Mouse (Mus musculus) forebrain, embryonic 12.5 days (tissue): ENCODE measurements around the gene Nppc. TPM values are rescaled to one million over a fixed set of nuclear protein-coding genes. Genes with fewer than 3 reads are reported as not detected.

Source experiments
- ATAC-seq: fragments of 200-750 bp; cut with Nextera tagmentation; 2 replicates; pipeline ENCODE4 v1.8.0; 2017; ENCODE audit warnings: moderate TSS enrichment; ENCODE audit not compliant: low FRiP score
- H3K27ac ChIP-seq: fragments of 300-500 bp; sonication (generic); 2 replicates; pipeline ENCODE4 v1.5.1; 2016; ENCODE audit warnings: mild to moderate bottlenecking
- H3K27me3 ChIP-seq: fragments of 300-500 bp; sonication (generic); 2 replicates; pipeline ENCODE4 v1.6.1; 2016; ENCODE audit warnings: mild to moderate bottlenecking
- H3K36me3 ChIP-seq: fragments of 300-500 bp; sonication (generic); replicated peaks from 2 replicates; pipeline ENCODE4 v1.6.1; 2016; ENCODE audit warnings: mild to moderate bottlenecking
- H3K4me1 ChIP-seq: fragments of 300-500 bp; sonication (generic); 2 replicates; pipeline ENCODE4 v1.6.1; 2016
- H3K4me2 ChIP-seq: fragments of 300-500 bp; sonication (generic); 2 replicates; pipeline ENCODE4 v1.6.1; 2016; ENCODE audit warnings: mild to moderate bottlenecking, moderate library complexity
- H3K4me3 ChIP-seq: fragments of 300-500 bp; sonication (generic); replicated peaks from 2 replicates; pipeline ENCODE4 v1.5.1; 2016; ENCODE audit warnings: mild to moderate bottlenecking
- H3K9ac ChIP-seq: fragments of 300-500 bp; sonication (generic); 2 replicates; pipeline ENCODE4 v1.6.1; 2016; ENCODE audit warnings: mild to moderate bottlenecking
- H3K9me3 ChIP-seq: fragments of 300-500 bp; sonication (generic); 2 replicates; pipeline ENCODE4 v1.6.1; 2016
- WGBS: fragments of 180-500 bp; shearing (Covaris S2); methylation state at CpG from one replicate; pipeline ENCODE4 v1.1.7; 2016; 5-methylcytosine and 5-hydroxymethylcytosine counted together
- polyA plus RNA-seq: library from polyadenylated mRNA; unstranded; fragments of >200 nt; fragmentation: Nextera tagmentation; extraction: Ambion mirVana; gene quantifications from 2 replicates; pipeline ENCODE4 v1.2.1, GENCODE M21; 2016

Gene Nppc
- polyA plus RNA-seq, 1 experiment from 2014 or later = 1.6 TPM

DNA sequence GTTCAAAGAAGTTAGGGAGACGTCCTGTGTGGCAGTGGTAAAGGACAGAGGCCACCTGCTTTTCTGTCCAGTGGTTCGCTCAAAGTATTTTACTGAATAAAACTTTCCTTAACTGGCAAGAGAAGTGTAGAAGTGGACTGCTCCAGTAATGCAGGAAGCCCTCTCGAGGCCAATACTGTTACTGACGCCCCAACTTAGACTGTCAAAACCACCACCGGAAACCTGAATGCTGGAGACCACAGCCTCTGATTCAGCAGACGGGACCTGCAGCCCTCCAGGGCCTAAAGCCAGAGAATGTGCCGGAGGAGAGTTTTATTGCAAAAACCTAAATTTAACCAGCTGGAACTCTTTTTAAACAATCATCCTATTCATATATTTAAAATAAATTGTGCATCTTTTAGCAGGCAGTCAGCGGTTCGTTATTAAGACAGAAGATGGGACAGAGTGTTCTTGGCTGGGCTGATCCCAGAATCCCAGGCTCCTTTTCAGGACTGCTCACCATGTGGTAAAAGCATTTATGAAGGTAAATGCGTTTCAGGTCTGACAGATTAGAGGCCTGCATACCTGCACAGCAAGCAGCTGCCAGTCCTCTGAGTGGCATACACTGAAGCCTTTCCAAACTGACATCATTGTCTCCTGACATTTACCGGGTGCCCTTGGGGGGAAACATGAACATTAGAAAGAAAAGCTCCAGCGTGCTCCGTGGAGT is 27.1 kb downstream of the Nppc start:
- no peaks in the 10 kb centered on the region for H3K4me1 ChIP-seq
- no peak for ATAC-seq
- no peak overlapping the region for H3K4me3 ChIP-seq
- no peak overlapping the region for H3K27ac ChIP-seq
- H3K4me2 ChIP-seq = no peak overlapping the region
- H3K27me3 ChIP-seq = no peaks in the 10 kb centered on the region
- no peaks in the 10 kb centered on the region for H3K36me3 ChIP-seq
- no peak overlapping the region for H3K9ac ChIP-seq
- no peaks in the 10 kb centered on the region for H3K9me3 ChIP-seq
- WGBS = 66% methylated on average over 13 of the region's 13 CpGs

DNA sequence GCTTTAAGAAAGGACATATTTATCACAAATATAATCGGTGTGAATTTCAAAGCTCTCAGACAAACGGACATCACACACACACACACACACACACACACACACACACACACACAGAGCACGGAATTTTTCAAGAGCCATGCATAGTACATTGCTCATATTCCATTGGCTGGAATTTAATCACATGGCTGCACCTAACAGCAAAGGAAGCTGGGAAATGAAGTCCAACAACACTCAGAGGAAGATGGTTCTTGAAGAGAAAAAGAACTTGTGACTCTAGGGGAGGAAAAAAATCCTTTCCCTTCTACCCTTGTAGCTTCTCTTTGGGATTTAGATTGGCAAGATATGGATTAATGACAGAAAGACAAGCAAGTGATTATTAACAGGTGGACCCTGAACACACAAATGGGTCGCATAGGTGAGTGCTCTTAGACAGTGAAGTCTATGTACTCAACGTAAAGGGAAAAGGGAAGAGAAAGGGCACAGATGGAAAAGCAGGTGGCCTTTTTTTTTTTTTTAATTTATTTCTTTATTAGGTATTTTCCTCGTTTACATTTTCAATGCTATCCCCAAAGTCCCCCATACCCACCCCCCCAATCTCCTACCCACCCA is 35.5 kb downstream of the Nppc start:
- Histone ChIP-seq H3K4me3 (no peak overlapping the region), H3K27ac (no peak overlapping the region), H3K4me1 (peaks cover 7% of the 10 kb centered on the region), H3K4me2 (peak overlapping the region; percentile 33), H3K9me3 (no peaks in the 10 kb centered on the region), H3K27me3 (no peaks in the 10 kb centered on the region), H3K9ac (no peak overlapping the region), H3K36me3 (no peaks in the 10 kb centered on the region)
- WGBS = 51% methylated on average over 6 of the region's 6 CpGs
- peak; percentile 85 for ATAC-seq

DNA sequence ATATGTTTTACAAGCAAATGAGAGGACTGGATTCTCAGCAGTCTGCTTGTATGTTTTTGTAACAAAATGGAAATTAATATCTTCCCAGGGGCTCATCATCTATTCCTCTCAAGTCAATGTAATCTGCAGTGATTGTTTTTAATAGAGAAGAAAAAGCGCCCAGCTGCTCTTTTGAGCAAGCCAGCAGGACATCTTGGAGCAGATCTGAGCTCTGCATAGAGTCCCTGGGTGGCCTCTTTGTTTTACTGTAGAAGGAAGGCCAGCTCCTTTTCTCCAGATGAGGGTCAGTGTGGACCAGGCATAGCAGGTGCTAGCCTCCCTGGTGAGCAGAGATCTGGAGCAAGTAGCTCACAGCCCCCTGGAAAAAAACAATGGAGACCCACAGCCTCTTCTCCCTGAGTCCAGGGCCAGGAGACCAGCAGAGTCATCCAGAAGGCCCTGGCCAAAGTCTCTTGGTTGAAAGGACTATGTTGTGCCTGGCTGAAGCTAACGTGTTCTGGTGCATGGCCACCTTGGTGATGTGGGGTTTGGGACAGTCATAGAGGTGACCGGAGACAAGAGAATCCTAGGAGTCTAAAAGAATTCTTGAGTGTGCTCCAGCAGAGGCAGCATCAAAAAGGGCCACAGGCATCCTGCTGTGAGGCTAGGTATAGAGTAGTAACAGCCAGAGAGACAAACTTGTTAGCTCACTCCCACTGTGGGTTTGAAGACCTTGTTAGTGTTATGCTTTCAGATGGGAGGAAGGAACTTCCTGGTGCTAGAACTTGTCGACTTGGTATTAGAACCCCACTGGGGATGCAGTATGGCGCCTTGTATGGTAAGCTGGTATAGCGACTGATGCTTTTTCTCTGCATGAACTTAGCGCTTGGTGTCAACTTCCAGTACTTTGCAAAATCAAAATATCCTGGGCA is 36.3 kb downstream of the Nppc start:
- peak overlapping the region; percentile 14; the same call in 1 of the 2 replicates for H3K27ac ChIP-seq
- no peak for ATAC-seq
- WGBS = 44% methylated on average over 7 of the region's 7 CpGs

DNA sequence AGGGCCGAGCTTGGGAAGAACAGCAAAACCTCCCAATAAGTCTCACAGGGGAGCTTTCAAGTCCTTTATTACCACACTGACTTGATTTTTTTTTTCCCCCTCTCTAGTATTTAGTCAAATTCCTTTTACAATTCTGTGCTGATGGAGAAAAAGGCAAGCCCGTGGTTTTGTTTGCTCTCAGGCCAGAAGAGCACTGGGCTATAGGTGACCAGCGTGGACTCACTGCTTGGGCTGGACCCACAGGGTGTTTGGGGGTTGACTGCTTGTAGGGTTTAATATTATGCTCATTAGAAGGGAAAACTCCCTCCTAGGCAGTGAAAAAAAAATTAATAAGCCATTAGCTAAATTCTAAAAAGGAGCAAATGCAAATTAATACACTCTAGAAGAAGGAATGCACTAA is 36.9 kb downstream of the Nppc start:
- no peak overlapping the region for H3K27ac ChIP-seq
- WGBS = 54% methylated on average over 3 of the region's 3 CpGs
- no peaks in the 10 kb centered on the region for H3K27me3 ChIP-seq
- H3K36me3 ChIP-seq = no peaks in the 10 kb centered on the region
- no peak for ATAC-seq
- H3K4me3 ChIP-seq = no peak overlapping the region
- H3K4me1 ChIP-seq = peaks cover 7% of the 10 kb centered on the region
- H3K9me3 ChIP-seq = no peaks in the 10 kb centered on the region
- H3K4me2 ChIP-seq = no peak overlapping the region
- H3K9ac ChIP-seq = no peak overlapping the region

More for the DNA sequence above, 36.3 kb downstream of the Nppc start:
- peak overlapping the region; percentile 33 for H3K4me2 ChIP-seq
- H3K4me3 ChIP-seq = no peak overlapping the region
- H3K36me3 ChIP-seq = no peaks in the 10 kb centered on the region
- no peaks in the 10 kb centered on the region for H3K27me3 ChIP-seq
- peaks cover 7% of the 10 kb centered on the region for H3K4me1 ChIP-seq
- no peak overlapping the region for H3K9ac ChIP-seq
- no peaks in the 10 kb centered on the region for H3K9me3 ChIP-seq

DNA sequence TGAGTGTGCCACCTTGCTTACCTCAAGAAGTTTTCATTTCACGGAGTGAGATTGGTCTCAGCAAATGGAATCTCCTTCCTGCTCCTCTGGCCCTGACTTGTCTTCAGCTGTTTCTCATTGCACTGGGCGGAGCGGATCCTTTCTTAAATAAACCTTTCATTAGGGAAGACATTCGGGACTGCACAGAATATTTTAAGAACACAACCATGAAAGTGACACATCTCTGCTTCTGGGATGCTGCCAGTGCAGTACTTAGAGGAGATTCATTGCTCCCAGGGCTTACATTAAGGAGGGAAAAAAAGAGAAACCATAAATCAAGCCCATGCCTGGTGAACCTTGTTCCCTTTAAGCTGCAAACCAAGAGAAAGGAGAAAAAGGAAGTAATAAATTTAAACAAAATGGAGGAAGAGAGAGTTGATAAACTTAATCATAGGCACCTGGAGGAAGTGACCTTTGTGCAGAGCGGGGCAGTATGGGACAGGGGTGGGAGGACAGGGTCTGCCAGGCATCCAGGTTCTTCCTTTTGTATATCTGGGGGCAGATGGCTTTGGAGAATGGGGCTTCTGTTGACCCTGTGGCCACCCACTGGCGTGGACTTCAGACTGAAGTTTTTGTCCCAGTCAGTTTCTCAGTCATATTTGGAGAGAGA is 37.5 kb downstream of the Nppc start:
- H3K9me3 ChIP-seq = no peaks in the 10 kb centered on the region
- H3K4me2 ChIP-seq = no peak overlapping the region
- peaks cover 7% of the 10 kb centered on the region for H3K4me1 ChIP-seq
- no peak for ATAC-seq
- no peaks in the 10 kb centered on the region for H3K27me3 ChIP-seq
- H3K36me3 ChIP-seq = no peaks in the 10 kb centered on the region
- no peak overlapping the region for H3K9ac ChIP-seq
- H3K27ac ChIP-seq = no peak overlapping the region
- 76% methylated on average over 6 of the region's 6 CpGs for WGBS
- no peak overlapping the region for H3K4me3 ChIP-seq

DNA sequence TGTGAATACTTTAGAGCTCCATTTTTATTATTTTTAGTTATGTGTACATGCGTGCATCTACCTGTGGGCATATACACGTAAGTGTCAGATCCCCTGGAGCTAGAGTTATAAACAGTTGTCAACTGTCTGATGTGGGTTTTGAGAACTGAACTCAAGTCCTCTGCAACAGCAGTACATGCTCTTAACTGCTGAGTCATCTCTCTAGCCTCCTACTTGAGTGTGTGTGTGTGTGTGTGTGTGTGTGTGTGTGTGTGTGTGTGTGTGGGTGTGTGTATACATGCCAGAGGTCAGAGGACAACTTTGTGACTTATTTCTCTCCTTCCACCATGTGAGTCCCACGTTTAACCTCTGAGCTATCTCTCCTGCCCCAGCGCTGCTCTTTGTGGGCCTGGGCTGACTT is 39.8 kb downstream of the Nppc start:
- H3K4me1 ChIP-seq = peaks cover 7% of the 10 kb centered on the region
- H3K4me3 ChIP-seq = no peak overlapping the region
- no peak overlapping the region for H3K4me2 ChIP-seq
- H3K9ac ChIP-seq = no peak overlapping the region
- no peak for ATAC-seq
- no peaks in the 10 kb centered on the region for H3K9me3 ChIP-seq
- no peaks in the 10 kb centered on the region for H3K27me3 ChIP-seq
- no peaks in the 10 kb centered on the region for H3K36me3 ChIP-seq
- 86% methylated on average over 4 of the region's 4 CpGs for WGBS
- H3K27ac ChIP-seq = no peak overlapping the region

DNA sequence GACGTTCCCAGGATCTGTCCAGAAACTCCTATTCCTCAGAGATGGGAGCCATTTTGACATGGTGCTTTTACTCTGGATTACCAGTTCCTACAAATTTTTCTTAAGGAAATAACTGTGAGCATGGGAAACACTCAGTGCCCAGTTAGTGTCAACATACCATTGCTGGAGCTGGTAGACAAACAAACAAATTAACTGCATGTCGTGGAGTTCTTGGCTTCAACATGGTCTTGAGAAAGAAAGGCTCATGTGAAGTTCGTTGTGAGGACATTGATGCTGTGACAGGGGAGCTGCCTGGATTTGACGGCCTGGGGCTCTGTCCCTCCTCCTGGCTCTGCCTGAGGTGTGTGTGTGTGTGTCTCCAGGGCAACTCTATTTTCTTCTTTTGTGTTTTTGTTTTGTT is 40.4 kb downstream of the Nppc start:
- H3K9me3 ChIP-seq = no peaks in the 10 kb centered on the region
- no peak overlapping the region for H3K9ac ChIP-seq
- ATAC-seq = no peak
- 59% methylated on average over 4 of the region's 4 CpGs for WGBS
- no peak overlapping the region for H3K4me3 ChIP-seq
- no peak overlapping the region for H3K4me2 ChIP-seq
- peaks cover 7% of the 10 kb centered on the region for H3K4me1 ChIP-seq
- no peaks in the 10 kb centered on the region for H3K36me3 ChIP-seq
- no peak overlapping the region for H3K27ac ChIP-seq
- H3K27me3 ChIP-seq = no peaks in the 10 kb centered on the region

DNA sequence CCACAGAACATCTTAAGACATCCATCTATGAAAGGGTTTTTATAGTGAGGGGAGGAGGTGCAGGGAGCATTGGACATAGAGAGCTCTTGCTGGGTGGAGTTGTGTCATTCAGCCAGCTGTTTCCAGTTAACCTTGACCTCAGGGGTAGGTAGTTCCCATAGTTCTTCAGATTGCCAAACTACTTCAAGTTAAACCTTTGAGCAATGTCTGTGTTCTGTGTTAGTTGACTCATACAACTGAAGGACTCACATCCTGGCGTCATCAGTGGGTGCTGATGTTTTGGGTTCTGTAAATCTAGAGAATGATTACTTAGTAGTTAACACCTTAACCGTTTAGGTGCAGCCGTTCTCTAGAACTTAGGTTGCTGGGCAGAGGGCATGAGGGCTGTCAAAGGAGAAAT is 42.1 kb downstream of the Nppc start:
- H3K27me3 ChIP-seq = no peaks in the 10 kb centered on the region
- H3K27ac ChIP-seq = no peak overlapping the region
- H3K4me3 ChIP-seq = no peak overlapping the region
- no peak overlapping the region for H3K9ac ChIP-seq
- no peak for ATAC-seq
- H3K4me1 ChIP-seq = no peaks in the 10 kb centered on the region
- H3K36me3 ChIP-seq = no peaks in the 10 kb centered on the region
- no peak overlapping the region for H3K4me2 ChIP-seq
- 83% methylated on average over 3 of the region's 3 CpGs for WGBS
- no peaks in the 10 kb centered on the region for H3K9me3 ChIP-seq

DNA sequence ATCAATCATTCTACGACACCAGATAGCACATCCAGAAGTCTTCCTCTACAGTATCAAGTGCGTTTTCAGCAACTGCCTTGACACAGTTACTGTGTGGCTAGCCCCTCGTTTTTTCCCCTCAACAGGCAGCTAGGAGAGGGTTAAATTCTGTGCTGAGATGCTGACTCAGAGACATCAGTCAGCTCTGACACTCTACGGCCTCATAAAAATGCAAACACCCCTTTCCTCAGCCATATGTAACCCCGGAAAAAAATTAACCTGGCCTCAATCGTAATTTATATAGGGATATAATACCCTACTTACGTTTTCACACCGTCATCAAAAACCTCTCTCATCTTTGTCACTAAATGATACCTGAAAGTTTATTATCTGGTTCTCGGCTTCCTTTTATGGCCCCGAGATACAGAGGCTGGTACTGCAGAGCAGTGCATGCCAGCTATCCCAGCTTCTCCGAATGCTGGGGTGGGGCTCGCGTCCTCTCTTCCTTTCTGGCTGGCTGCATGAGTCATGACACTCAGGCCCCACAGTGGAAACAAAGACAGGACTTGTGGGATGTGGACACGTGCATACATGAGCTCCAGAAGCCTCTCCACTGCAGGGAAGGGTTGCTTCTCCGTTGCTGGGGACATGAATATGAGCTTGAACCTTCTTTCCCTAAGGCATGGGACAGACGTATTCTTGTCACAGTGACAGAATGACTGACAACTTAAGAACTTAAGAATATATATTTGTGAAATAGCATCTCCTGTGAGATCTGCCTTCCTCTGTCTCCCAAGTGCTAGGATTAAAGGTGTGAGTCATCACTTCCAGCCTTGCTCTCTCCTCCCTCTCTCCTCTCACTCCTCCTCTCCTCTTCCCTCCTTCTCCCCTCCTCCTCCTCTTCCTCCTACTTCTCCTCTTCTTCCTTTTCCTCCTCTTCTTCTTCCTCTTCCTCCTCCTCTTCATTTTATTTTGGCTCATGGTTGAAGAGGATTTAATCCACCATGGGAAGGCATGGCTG is 47.1 kb downstream of the Nppc start:
- Histone ChIP-seq H3K27ac (no peak overlapping the region), H3K9ac (no peak overlapping the region), H3K27me3 (no peaks in the 10 kb centered on the region), H3K36me3 (no peaks in the 10 kb centered on the region), H3K4me3 (no peak overlapping the region), H3K4me2 (no peak overlapping the region), H3K4me1 (no peaks in the 10 kb centered on the region), H3K9me3 (no peaks in the 10 kb centered on the region)
- WGBS = 81% methylated on average over 16 of the region's 16 CpGs
- ATAC-seq = no peak

DNA sequence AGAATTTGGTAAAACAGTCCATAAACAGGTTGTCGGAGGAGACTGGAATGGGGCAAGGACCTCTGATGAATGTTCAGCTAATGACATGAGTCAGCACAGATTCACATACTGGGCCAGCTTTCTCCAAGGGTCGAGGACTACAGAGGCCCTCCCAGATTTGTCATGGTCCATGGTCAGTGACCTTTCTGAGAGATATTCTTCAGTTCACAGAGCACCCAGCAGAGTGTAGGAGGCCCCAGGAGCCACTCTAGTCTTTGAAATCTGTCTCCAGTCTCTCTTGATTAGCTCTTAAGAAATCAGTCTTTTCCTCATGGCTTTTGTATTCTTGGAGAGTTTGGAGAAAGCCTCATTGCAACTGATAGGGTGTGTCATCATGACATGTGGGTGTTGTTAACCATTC is 48.1 kb downstream of the Nppc start:
- Histone ChIP-seq H3K27ac (0 out of 2 replicates have a peak overlapping the region, but pooled peaks have one; percentile 5), H3K4me2 (no peak overlapping the region), H3K9ac (no peak overlapping the region), H3K27me3 (no peaks in the 10 kb centered on the region), H3K9me3 (no peaks in the 10 kb centered on the region), H3K36me3 (no peaks in the 10 kb centered on the region), H3K4me3 (no peak overlapping the region), H3K4me1 (no peaks in the 10 kb centered on the region)
- 69% methylated on average over 2 of the region's 2 CpGs for WGBS
- no peak for ATAC-seq

DNA sequence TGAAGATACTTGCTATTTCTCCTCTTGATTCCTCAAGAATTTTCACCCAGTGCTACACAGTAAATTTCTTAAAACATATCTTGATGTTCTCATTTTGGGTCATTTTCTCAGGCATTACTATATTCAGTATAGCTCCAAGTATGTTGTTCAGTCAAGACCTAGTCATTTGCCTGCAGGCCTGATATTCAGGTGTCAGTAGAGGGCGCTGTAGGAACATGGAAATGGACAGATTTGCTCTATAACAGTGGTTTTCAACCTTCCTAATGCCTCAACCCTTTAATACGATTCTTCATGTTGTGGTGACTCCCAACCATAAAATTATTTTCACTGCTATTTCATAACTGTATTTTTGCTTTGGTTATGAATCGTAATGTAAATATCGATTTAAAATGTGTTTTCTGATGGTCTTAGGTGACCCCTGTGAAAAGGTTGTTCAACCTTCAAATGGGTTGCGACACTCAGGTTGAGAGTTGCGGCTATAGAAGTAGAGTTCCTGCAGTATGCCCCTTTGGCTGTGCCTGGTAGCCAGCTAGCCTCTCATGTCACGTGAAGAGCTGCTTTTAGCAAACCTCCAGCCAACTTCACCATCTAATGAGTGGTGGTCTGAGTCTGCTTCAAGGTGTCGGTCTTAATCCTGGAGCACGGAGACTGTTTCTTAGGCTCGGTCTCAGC is 51.8 kb downstream of the Nppc start:
- ATAC-seq = no peak
- WGBS = 62% methylated on average over 10 of the region's 10 CpGs

More for the DNA sequence above, 51.8 kb downstream of the Nppc start:
- Histone ChIP-seq H3K4me3 (no peak overlapping the region), H3K9me3 (no peaks in the 10 kb centered on the region), H3K4me2 (no peak overlapping the region), H3K9ac (no peak overlapping the region), H3K4me1 (no peaks in the 10 kb centered on the region), H3K36me3 (no peaks in the 10 kb centered on the region), H3K27ac (no peak overlapping the region), H3K27me3 (no peaks in the 10 kb centered on the region)
